ENCODE assay signal across 8 mouse cellular contexts in the genomic region with DNA sequence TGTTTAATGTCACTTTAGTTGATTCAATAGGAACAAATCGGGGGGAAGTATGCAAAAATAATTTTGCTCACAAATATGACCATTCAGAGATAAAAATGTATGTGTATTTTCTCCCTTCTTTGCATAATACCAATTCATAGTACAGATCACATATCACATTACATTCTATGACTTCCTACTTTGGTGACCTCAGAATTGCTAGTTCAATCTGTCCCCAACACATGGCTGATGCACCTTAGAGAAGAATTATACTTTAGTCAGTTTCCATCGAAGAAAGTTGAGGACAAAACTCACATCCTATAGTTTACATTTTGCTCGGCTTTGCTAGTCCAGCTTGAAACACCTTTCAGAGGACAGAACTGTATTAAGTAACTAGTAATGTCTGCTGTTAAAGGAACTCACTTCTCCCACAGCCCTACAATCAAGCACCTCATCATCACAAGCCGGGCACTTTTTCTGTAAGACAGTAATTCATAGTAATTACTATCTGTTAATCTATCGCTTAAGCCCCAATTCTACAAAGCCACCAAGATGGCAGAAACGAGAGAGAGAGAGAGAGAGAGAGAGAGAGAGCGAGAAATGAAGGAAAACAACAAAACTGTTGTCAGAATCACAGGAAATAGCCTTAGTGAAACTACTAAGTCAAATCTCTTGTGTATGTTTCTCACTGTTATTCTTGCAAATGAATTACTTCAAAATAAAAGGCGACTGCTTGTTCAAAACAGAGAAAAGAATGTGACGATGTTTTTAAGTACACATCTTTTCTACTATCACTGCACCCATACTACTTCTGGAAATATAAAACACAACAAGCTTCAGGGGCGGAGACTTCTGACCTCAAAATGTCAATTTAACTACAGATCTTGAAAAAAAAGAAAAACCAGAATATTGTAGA. TPM values are rescaled to one million over a fixed set of nuclear protein-coding genes. Genes with fewer than 3 reads are reported as not detected.
A peak's percentile ranks its signal among the peaks of the same experiment; 100 is the strongest.
DNase-seq lines count a peak whose midpoint lies in the region; ATAC-seq and TF ChIP-seq lines count a peak whose summit lies in the region.

No protein-coding gene starts in this region.

- H3K9me3 ChIP-seq in kidney, embryonic 14.5 days (ENCODE audit: control insufficient read depth, low read length) = no peaks in the 10 kb centered on the region
- H3K9me3 ChIP-seq in G1E (replicated peaks) = no peaks in the 10 kb centered on the region
- H3K9me3 ChIP-seq in hindbrain, embryonic 10.5 days = no peaks in the 10 kb centered on the region
- H3K9me3 ChIP-seq in midbrain, embryonic 12.5 days = no peaks in the 10 kb centered on the region

- no peak for TF ChIP-seq CTCF in G1E (IDR thresholded peaks at IDR 0.05; ENCODE audit: low read depth, low read length)

- H3K36me3 ChIP-seq in kidney, embryonic 14.5 days (ENCODE audit: control insufficient read depth, insufficient read depth, low read length) = no peaks in the 10 kb centered on the region
- peaks cover 17% of the 10 kb centered on the region for H3K36me3 ChIP-seq in G1E (replicated peaks)
- H3K36me3 ChIP-seq in hindbrain, embryonic 10.5 days = no peaks in the 10 kb centered on the region
- H3K36me3 ChIP-seq in midbrain, embryonic 12.5 days = no peaks in the 10 kb centered on the region

- no peak for ATAC-seq in kidney, embryonic 14.5 days (ENCODE audit: low FRiP score, low TSS enrichment)
- ATAC-seq in G1E (ENCODE audit: extremely low read depth, insufficient number of reproducible peaks, low FRiP score, poor library complexity, severe bottlenecking) = no peak
- no peak for ATAC-seq in midbrain, embryonic 12.5 days (ENCODE audit: low FRiP score, low read depth)

- peak overlapping the region; percentile 77 for H3K4me3 ChIP-seq in kidney, embryonic 14.5 days (ENCODE audit: low read length)
- peak overlapping the region; percentile 96 for H3K4me3 ChIP-seq in G1E (ENCODE audit: low read depth, low read length)
- peak overlapping the region; percentile 78 for H3K4me3 ChIP-seq in hindbrain, embryonic 10.5 days
- peak overlapping the region; percentile 64 for H3K4me3 ChIP-seq in midbrain, embryonic 12.5 days

- H3K9ac ChIP-seq in kidney, embryonic 14.5 days (ENCODE audit: low read depth, low read length) = peak overlapping the region; percentile 75
- H3K9ac ChIP-seq in midbrain, embryonic 12.5 days (replicated peaks) = peak overlapping the region; percentile 83; the same call in 1 of the 2 replicates

- DNase-seq in kidney, postnatal 25 days = no peak
- no peak for DNase-seq in G1E (ENCODE audit: low spot score)
- DNase-seq in hindbrain, embryonic 10.5 days (ENCODE audit: low spot score) = no peak
- DNase-seq in spleen, adult 12 weeks (ENCODE audit: low spot score) = no peak
- DNase-seq in adrenal gland, adult (ENCODE audit: inconsistent age in 2 of 2, low spot score in 1 of 2) = no peak
- no peak for DNase-seq in gastrocnemius, adult 18-20 months (ENCODE audit: low spot score)

- no peaks in the 10 kb centered on the region for H3K27me3 ChIP-seq in kidney, embryonic 14.5 days (ENCODE audit: control insufficient read depth, insufficient read depth, low read length)
- no peaks in the 10 kb centered on the region for H3K27me3 ChIP-seq in G1E (ENCODE audit: insufficient read depth, low read length)
- H3K27me3 ChIP-seq in hindbrain, embryonic 10.5 days (ENCODE audit: insufficient read depth, poor library complexity, severe bottlenecking) = no peaks in the 10 kb centered on the region
- H3K27me3 ChIP-seq in midbrain, embryonic 12.5 days = no peaks in the 10 kb centered on the region

- no peak overlapping the region for H3K27ac ChIP-seq in kidney, embryonic 14.5 days (ENCODE audit: low read depth, low read length)
- no peak overlapping the region for H3K27ac ChIP-seq in hindbrain, embryonic 10.5 days
- no peak overlapping the region for H3K27ac ChIP-seq in midbrain, embryonic 12.5 days (replicated peaks)

- 45% methylated on average over 10 of the region's 10 CpGs for WGBS in kidney, embryonic 14.5 days
- 65% methylated on average over 10 of the region's 10 CpGs for WGBS in hindbrain, embryonic 10.5 days
- 62% methylated on average over 10 of the region's 10 CpGs for WGBS in midbrain, embryonic 12.5 days

- H3K4me1 ChIP-seq in kidney, embryonic 14.5 days (ENCODE audit: control insufficient read depth, insufficient read depth, low read length) = peaks cover 4% of the 10 kb centered on the region; the same call in 1 of the 2 replicates
- H3K4me1 ChIP-seq in G1E (ENCODE audit: insufficient read depth, low read depth, low read length) = peaks cover 27% of the 10 kb centered on the region
- H3K4me1 ChIP-seq in hindbrain, embryonic 10.5 days (replicated peaks) = peaks cover 21% of the 10 kb centered on the region
- H3K4me1 ChIP-seq in midbrain, embryonic 12.5 days = peaks cover 11% of the 10 kb centered on the region

- H3K4me2 ChIP-seq in kidney, embryonic 14.5 days (replicated peaks; ENCODE audit: low read depth, low read length) = peak overlapping the region; percentile 82
- peak overlapping the region; percentile 90 for H3K4me2 ChIP-seq in midbrain, embryonic 12.5 days (replicated peaks)

RNA-seq across cellular contexts. Expression of a gene that starts 1.2 kb away (rescaled TPM):
- polyA plus RNA-seq in kidney, embryonic 14.5 days (2014; fragmentation: Nextera tagmentation; extraction: Ambion mirVana) = 17.3 and 28.0 TPM in 2 replicates
- total RNA-seq in G1E (2014; fragmentation: Nextera tagmentation) (47.4 and 57.4 TPM in 2 replicates), G1E (2017) (37.8 and 51.0 TPM in 2 replicates)
- 8.3 and 8.5 TPM in 2 replicates for polyA plus RNA-seq in G1E (2012)
- 17.4 and 19.9 TPM in 2 replicates for polyA plus RNA-seq in hindbrain, embryonic 10.5 days (2016; fragmentation: Nextera tagmentation; extraction: Ambion mirVana)
- polyA plus RNA-seq in midbrain, embryonic 12.5 days (2016; fragmentation: Nextera tagmentation; extraction: Ambion mirVana) = 22.2 and 24.1 TPM in 2 replicates
- 10 to 100 TPM; 12.8 to 13.6 TPM for total RNA-seq in gastrocnemius, adult 18-20 months (2021)

RNA-seq across cellular contexts. Expression of a gene that starts 18.8 kb away (rescaled TPM):
- 0.87 and 1.3 TPM in 2 replicates for polyA plus RNA-seq in kidney, embryonic 14.5 days (2014; fragmentation: Nextera tagmentation; extraction: Ambion mirVana)
- total RNA-seq in G1E (2014; fragmentation: Nextera tagmentation) (1.5 TPM in 1 of 2 replicates, not detected in the other), G1E (2017) (0.41 and 0.87 TPM in 2 replicates)
- polyA plus RNA-seq in G1E (2012) = 14.1 and 22.0 TPM in 2 replicates
- 0.84 TPM in 1 of 2 replicates, not detected in the other for polyA plus RNA-seq in hindbrain, embryonic 10.5 days (2016; fragmentation: Nextera tagmentation; extraction: Ambion mirVana)
- 0.42 and 1.8 TPM in 2 replicates for polyA plus RNA-seq in midbrain, embryonic 12.5 days (2016; fragmentation: Nextera tagmentation; extraction: Ambion mirVana)
- not detected for total RNA-seq in gastrocnemius, adult 18-20 months (2021)

RNA-seq across cellular contexts. Expression of a gene that starts 44.8 kb away (rescaled TPM):
- 88.9 and 153 TPM in 2 replicates for polyA plus RNA-seq in kidney, embryonic 14.5 days (2014; fragmentation: Nextera tagmentation; extraction: Ambion mirVana)
- total RNA-seq in G1E (2014; fragmentation: Nextera tagmentation) = 251 and 283 TPM in 2 replicates
- total RNA-seq in G1E (2017) = 152 and 197 TPM in 2 replicates
- polyA plus RNA-seq in G1E (2012) = 148 and 152 TPM in 2 replicates
- polyA plus RNA-seq in hindbrain, embryonic 10.5 days (2016; fragmentation: Nextera tagmentation; extraction: Ambion mirVana) = 79.9 and 108 TPM in 2 replicates
- 119 and 121 TPM in 2 replicates for polyA plus RNA-seq in midbrain, embryonic 12.5 days (2016; fragmentation: Nextera tagmentation; extraction: Ambion mirVana)
- total RNA-seq in gastrocnemius, adult 18-20 months (2021) = 10 to 100 TPM; 51.4 to 68.7 TPM
